Mouse (Mus musculus): ENCODE measurements around the gene Pbx2. TPM values are rescaled to one million over a fixed set of nuclear protein-coding genes. Genes with fewer than 3 reads are reported as not detected.

The Pbx2 gene
- polyA plus RNA-seq, 1 experiment: 21.6 TPM

DNA sequence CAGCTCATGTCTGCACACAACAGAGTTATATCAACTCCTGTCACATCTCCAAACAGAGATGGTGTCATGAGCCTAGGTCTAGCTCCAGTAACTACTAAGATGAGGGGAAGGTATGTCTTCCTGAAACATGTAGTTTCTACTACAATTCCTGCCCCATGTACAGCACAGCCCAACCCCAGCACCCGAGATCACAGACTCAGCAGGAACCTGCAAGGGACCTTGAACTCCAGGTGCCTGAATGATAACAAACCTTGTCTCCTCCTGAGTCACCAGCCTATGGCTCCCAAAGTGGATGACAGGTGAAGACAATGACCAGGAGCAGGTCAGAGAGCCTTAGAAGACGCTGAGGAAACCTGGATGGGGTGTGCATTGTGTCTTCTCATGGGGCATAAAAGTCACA is 41.2 kb upstream of the Pbx2 start:
- TF ChIP-seq TCF3 (IDR thresholded peaks at IDR 0.05; ENCODE audit: insufficient read length, low read depth) (no peak), MYOG (IDR thresholded peaks at IDR 0.05; ENCODE audit: control insufficient read depth in 1 of 3, insufficient read depth in 1 of 3, insufficient read length in 2 of 3, low read depth in 2 of 3) (no peak), MAX (IDR thresholded peaks at IDR 0.05; ENCODE audit: low read depth) (no peak), SRF (IDR thresholded peaks at IDR 0.05; ENCODE audit: control insufficient read depth, insufficient read length, low read depth) (no peak), POLR2AphosphoS2 (IDR thresholded peaks at IDR 0.05; ENCODE audit: insufficient read length, low read depth) (no peak), E2F4 (IDR thresholded peaks at IDR 0.05; ENCODE audit: insufficient read depth) (no peak), POLR2A (IDR thresholded peaks at IDR 0.05; ENCODE audit: insufficient read length, low read depth) (no peak), CEBPB (IDR thresholded peaks at IDR 0.05; ENCODE audit: insufficient read depth, poor library complexity, severe bottlenecking) (no peak), USF1 (IDR thresholded peaks at IDR 0.05; ENCODE audit: low read depth) (no peak), TCF12 (IDR thresholded peaks at IDR 0.05; ENCODE audit: insufficient read depth, poor library complexity, severe bottlenecking) (no peak), REST (IDR thresholded peaks at IDR 0.05; ENCODE audit: insufficient read depth, insufficient read length) (no peak), MYOD1 (IDR thresholded peaks at IDR 0.05; ENCODE audit: control insufficient read depth in 1 of 3, insufficient read length in 2 of 3, low read depth in 2 of 3) (no peak)
- H3K4me2 ChIP-seq (ENCODE audit: low read depth): no peak overlapping the region
- no peaks in the 10 kb centered on the region for H3K79me2 ChIP-seq (ENCODE audit: control insufficient read depth, insufficient read depth)
- H3K36me3 ChIP-seq (ENCODE audit: control insufficient read depth, insufficient read depth): no peaks in the 10 kb centered on the region
- H3K27me3 ChIP-seq (ENCODE audit: control insufficient read depth, insufficient read depth, insufficient read length): peaks cover 13% of the 10 kb centered on the region
- H3ac ChIP-seq (ENCODE audit: control insufficient read depth, insufficient read length): no peak overlapping the region
- no peak overlapping the region for H3K4me3 ChIP-seq

DNA sequence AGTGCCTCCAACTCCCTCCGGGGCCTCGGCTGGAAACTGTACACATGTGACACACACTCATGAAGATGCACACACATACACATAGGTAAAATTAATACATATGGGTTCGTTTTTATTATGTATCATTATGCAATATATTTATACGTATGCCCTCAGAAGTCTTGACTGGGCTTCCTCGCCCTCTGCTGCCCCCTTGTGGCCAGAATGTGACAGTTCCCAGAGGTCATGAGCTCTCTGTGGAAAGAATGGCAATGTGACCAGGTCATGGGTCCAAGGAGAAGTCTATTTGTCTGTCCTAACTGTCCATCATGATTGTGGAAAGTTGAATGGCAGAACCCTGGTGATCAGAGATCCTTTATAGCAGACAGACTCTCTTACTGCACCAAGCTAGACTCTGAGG is 35.6 kb upstream of the Pbx2 start:
- H3K79me2 ChIP-seq (ENCODE audit: control insufficient read depth, insufficient read depth): no peaks in the 10 kb centered on the region
- no peak overlapping the region for H3ac ChIP-seq (ENCODE audit: control insufficient read depth, insufficient read length)
- peaks cover 31% of the 10 kb centered on the region for H3K27me3 ChIP-seq (ENCODE audit: control insufficient read depth, insufficient read depth, insufficient read length)
- H3K4me2 ChIP-seq (ENCODE audit: low read depth): no peak overlapping the region
- TF ChIP-seq TCF3 (IDR thresholded peaks at IDR 0.05; ENCODE audit: insufficient read length, low read depth) (no peak), REST (IDR thresholded peaks at IDR 0.05; ENCODE audit: insufficient read depth, insufficient read length) (no peak), MYOD1 (IDR thresholded peaks at IDR 0.05; ENCODE audit: control insufficient read depth in 1 of 3, insufficient read length in 2 of 3, low read depth in 2 of 3) (no peak), MYOG (IDR thresholded peaks at IDR 0.05; ENCODE audit: control insufficient read depth in 1 of 3, insufficient read depth in 1 of 3, insufficient read length in 2 of 3, low read depth in 2 of 3) (no peak)
- H3K4me3 ChIP-seq: no peak overlapping the region
- H3K36me3 ChIP-seq (ENCODE audit: control insufficient read depth, insufficient read depth): no peaks in the 10 kb centered on the region

DNA sequence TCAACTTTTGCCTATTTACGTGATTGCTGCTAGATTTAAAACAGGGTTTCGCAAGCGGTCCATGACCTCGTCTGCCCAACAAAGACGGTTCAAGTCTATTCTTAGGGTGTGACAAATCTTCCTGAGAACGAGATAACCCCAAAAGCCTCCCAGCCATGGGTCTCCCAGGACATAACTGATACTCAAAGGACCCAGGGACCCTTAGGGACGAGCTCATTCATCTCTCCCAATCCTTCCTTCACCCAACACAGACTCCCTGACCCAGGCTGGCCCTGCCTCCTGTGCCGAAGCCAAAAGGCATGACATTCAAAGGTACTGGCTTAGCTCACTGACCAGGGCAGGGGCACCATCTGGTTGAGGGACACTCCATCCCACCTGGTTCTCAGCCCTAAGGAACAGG is 34.7 kb upstream of the Pbx2 start:
- Histone ChIP-seq H3K4me2 (ENCODE audit: low read depth) (no peak overlapping the region), H3K36me3 (ENCODE audit: control insufficient read depth, insufficient read depth) (no peaks in the 10 kb centered on the region), H3ac (ENCODE audit: control insufficient read depth, insufficient read length) (no peak overlapping the region), H3K79me2 (ENCODE audit: control insufficient read depth, insufficient read depth) (no peaks in the 10 kb centered on the region), H3K4me3 (no peak overlapping the region), H3K27me3 (ENCODE audit: control insufficient read depth, insufficient read depth, insufficient read length) (peaks cover 39% of the 10 kb centered on the region)
- TF ChIP-seq REST (IDR thresholded peaks at IDR 0.05; ENCODE audit: insufficient read depth, insufficient read length): no peak
- no peak for TF ChIP-seq USF1 (IDR thresholded peaks at IDR 0.05; ENCODE audit: low read depth)
- TF ChIP-seq MAX (IDR thresholded peaks at IDR 0.05; ENCODE audit: low read depth): no peak
- TF ChIP-seq POLR2AphosphoS2 (IDR thresholded peaks at IDR 0.05; ENCODE audit: insufficient read length, low read depth): no peak
- TF ChIP-seq POLR2A (IDR thresholded peaks at IDR 0.05; ENCODE audit: insufficient read length, low read depth): no peak
- TF ChIP-seq E2F4 (IDR thresholded peaks at IDR 0.05; ENCODE audit: insufficient read depth): no peak
- TF ChIP-seq MYOG (IDR thresholded peaks at IDR 0.05; ENCODE audit: control insufficient read depth in 1 of 3, insufficient read depth in 1 of 3, insufficient read length in 2 of 3, low read depth in 2 of 3): no peak
- TF ChIP-seq SRF (IDR thresholded peaks at IDR 0.05; ENCODE audit: control insufficient read depth, insufficient read length, low read depth): no peak
- no peak for TF ChIP-seq TCF12 (IDR thresholded peaks at IDR 0.05; ENCODE audit: insufficient read depth, poor library complexity, severe bottlenecking)
- no peak for TF ChIP-seq CEBPB (IDR thresholded peaks at IDR 0.05; ENCODE audit: insufficient read depth, poor library complexity, severe bottlenecking)
- TF ChIP-seq TCF3 (IDR thresholded peaks at IDR 0.05; ENCODE audit: insufficient read length, low read depth): no peak
- no peak for TF ChIP-seq MYOD1 (IDR thresholded peaks at IDR 0.05; ENCODE audit: control insufficient read depth in 1 of 3, insufficient read length in 2 of 3, low read depth in 2 of 3)

DNA sequence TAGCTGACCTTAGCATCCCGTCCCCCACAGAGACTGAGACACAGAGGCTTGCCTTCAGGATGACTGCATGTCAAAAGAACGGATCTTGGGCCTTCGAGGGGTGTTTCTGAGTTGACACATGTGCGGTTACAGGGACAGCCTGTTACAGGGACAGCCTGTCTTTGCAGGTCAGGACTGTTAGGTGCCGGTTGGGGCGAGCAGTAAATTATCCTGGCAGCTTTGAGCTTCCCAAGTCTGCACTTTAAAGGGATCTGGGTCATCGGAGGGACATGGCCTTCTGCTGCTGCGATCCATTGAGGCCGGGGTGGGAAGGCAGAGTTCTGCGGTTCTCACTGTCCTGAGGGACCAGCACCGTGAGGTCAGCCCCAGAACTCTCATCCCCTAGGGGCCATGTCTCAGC is 33.7 kb upstream of the Pbx2 start:
- no peaks in the 10 kb centered on the region for H3K36me3 ChIP-seq (ENCODE audit: control insufficient read depth, insufficient read depth)
- H3K79me2 ChIP-seq (ENCODE audit: control insufficient read depth, insufficient read depth): no peaks in the 10 kb centered on the region
- H3K4me2 ChIP-seq (ENCODE audit: low read depth): no peak overlapping the region
- H3K27me3 ChIP-seq (ENCODE audit: control insufficient read depth, insufficient read depth, insufficient read length): peaks cover 41% of the 10 kb centered on the region
- no peak overlapping the region for H3K4me3 ChIP-seq
- H3ac ChIP-seq (ENCODE audit: control insufficient read depth, insufficient read length): no peak overlapping the region
- TF ChIP-seq MYOD1 (IDR thresholded peaks at IDR 0.05; ENCODE audit: control insufficient read depth in 1 of 3, insufficient read length in 2 of 3, low read depth in 2 of 3): no peak
- TF ChIP-seq USF1 (IDR thresholded peaks at IDR 0.05; ENCODE audit: low read depth): no peak
- TF ChIP-seq E2F4 (IDR thresholded peaks at IDR 0.05; ENCODE audit: insufficient read depth): no peak
- TF ChIP-seq POLR2A (IDR thresholded peaks at IDR 0.05; ENCODE audit: insufficient read length, low read depth): no peak
- no peak for TF ChIP-seq SRF (IDR thresholded peaks at IDR 0.05; ENCODE audit: control insufficient read depth, insufficient read length, low read depth)
- no peak for TF ChIP-seq CEBPB (IDR thresholded peaks at IDR 0.05; ENCODE audit: insufficient read depth, poor library complexity, severe bottlenecking)
- no peak for TF ChIP-seq TCF12 (IDR thresholded peaks at IDR 0.05; ENCODE audit: insufficient read depth, poor library complexity, severe bottlenecking)
- TF ChIP-seq TCF3 (IDR thresholded peaks at IDR 0.05; ENCODE audit: insufficient read length, low read depth): no peak
- no peak for TF ChIP-seq MYOG (IDR thresholded peaks at IDR 0.05; ENCODE audit: control insufficient read depth in 1 of 3, insufficient read depth in 1 of 3, insufficient read length in 2 of 3, low read depth in 2 of 3)
- TF ChIP-seq MAX (IDR thresholded peaks at IDR 0.05; ENCODE audit: low read depth): no peak
- TF ChIP-seq POLR2AphosphoS2 (IDR thresholded peaks at IDR 0.05; ENCODE audit: insufficient read length, low read depth): no peak
- TF ChIP-seq REST (IDR thresholded peaks at IDR 0.05; ENCODE audit: insufficient read depth, insufficient read length): no peak

DNA sequence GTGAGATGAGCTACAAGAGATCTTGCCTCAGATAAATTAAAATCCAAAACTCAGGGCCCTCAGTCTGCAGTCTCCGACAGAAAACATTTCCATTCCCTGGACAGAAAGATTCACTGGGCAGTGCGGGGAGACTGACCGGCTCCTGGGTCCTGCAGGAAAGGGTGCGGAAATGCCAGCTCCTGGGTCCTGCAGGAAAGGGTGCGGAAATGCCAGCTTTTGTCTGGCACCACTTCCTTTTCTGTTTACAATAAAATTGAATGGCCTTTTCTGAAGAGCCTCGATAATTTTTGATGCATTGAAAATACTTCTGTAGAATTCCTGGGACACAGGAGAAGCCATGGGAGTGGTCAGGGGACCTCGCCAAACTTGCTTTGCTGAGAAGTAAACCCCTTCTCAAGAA is 31.9 kb upstream of the Pbx2 start:
- Histone ChIP-seq H3K4me2 (ENCODE audit: low read depth) (no peak overlapping the region), H3K27me3 (ENCODE audit: control insufficient read depth, insufficient read depth, insufficient read length) (peaks cover 49% of the 10 kb centered on the region), H3ac (ENCODE audit: control insufficient read depth, insufficient read length) (no peak overlapping the region), H3K36me3 (ENCODE audit: control insufficient read depth, insufficient read depth) (no peaks in the 10 kb centered on the region), H3K79me2 (ENCODE audit: control insufficient read depth, insufficient read depth) (no peaks in the 10 kb centered on the region), H3K4me3 (no peak overlapping the region)
- no peak for TF ChIP-seq POLR2A (IDR thresholded peaks at IDR 0.05; ENCODE audit: insufficient read length, low read depth)
- TF ChIP-seq TCF3 (IDR thresholded peaks at IDR 0.05; ENCODE audit: insufficient read length, low read depth): no peak
- no peak for TF ChIP-seq USF1 (IDR thresholded peaks at IDR 0.05; ENCODE audit: low read depth)
- TF ChIP-seq REST (IDR thresholded peaks at IDR 0.05; ENCODE audit: insufficient read depth, insufficient read length): no peak
- no peak for TF ChIP-seq MYOD1 (IDR thresholded peaks at IDR 0.05; ENCODE audit: control insufficient read depth in 1 of 3, insufficient read length in 2 of 3, low read depth in 2 of 3)

All from myocyte (in vitro differentiated cells).